Mouse (Mus musculus): ENCODE measurements around the gene March1.

March1 gene

GRCm38 (mm10) chr8:66022815-66023214 lies 405.1 kb downstream of the March1 start:
- DNase-seq, result no peak

DNA sequence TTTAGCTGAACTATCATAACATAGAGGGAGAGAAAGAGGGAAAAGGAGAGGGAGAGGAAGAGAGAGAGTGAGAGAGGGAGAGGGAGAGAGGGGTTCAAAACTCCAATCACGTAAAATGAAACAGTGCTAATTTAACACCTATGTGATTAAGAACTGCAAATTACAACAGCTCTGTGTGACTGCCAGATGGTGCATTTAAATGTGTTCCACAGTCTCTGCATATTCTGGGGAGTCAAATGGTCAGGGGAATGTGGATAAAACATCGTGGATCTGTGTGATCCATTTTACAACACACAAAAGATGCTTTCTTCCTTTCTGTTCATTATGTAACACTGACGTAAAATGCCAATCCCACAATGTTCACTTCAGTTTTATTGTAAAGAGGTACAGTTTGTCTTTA lies 416.0 kb downstream of the March1 start:
- no peak for DNase-seq

DNA sequence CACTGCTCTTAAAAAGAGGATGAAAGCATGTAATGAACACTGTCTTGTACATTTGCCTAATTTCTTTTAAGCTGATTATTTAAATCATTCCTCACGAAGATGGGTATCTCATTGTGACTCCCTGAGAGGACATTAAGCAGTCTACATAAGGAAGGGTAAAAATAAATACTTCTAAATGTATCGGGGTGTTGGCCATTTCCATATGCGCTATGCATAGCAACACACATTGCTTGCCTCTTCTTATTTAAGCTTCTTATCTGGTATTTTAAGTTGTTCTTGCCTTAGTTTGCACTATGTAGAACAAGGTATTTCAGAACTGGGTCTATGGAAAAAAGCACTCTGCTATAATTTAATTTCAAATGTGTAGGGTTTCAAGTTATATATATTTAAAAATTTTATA lies 416.7 kb downstream of the March1 start:
- no peak for DNase-seq

- DNase-seq, result no peak
These were observed 476.5 kb downstream of the March1 start for GRCm38 (mm10) chr8:66094152-66094551.

- no peak for DNase-seq
These were observed 480.4 kb downstream of the March1 start for GRCm38 (mm10) chr8:66098148-66098547.

DNA sequence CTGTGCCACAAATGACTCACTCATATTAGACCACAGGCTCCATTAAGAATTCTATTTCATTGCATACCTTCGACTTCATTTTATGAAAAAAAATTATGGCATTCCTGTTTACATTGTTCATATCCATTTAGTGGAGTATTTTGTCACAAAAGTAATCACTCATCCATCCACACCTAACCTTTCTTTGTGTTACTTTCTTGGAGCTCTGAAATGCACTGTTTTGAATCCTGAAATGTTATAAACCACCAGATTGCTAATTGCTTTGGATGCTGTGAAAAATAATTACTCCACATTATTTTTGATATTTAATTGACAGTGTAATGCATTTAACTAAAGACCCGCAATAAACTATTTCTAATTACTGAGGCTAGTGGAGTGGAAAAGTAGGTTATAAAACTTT lies 501.6 kb downstream of the March1 start:
- DNase-seq, result no peak

DNA sequence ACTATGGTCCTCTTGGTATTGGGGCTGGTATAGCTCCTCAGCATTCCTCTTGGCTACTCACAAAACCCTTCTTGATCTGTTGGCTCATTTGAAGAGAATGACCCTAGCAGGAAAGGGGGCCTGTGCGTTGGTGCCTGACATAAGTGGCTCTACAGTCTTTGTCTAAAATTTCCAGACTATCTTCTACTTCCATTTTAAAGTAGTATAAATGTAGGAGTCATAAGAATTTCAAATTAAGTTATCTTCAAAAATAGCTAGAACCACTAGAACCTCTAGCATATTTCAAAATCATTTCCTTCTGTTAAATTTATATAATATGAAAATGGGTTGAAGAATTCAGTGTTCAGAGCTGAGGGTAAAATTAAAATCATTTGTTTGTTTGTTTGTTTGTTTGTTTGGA lies 541.9 kb downstream of the March1 start:
- DNase-seq, result no peak

GRCm38 (mm10) chr8:66166835-66167234 lies 549.1 kb downstream of the March1 start:
- DNase-seq, result no peak

DNA sequence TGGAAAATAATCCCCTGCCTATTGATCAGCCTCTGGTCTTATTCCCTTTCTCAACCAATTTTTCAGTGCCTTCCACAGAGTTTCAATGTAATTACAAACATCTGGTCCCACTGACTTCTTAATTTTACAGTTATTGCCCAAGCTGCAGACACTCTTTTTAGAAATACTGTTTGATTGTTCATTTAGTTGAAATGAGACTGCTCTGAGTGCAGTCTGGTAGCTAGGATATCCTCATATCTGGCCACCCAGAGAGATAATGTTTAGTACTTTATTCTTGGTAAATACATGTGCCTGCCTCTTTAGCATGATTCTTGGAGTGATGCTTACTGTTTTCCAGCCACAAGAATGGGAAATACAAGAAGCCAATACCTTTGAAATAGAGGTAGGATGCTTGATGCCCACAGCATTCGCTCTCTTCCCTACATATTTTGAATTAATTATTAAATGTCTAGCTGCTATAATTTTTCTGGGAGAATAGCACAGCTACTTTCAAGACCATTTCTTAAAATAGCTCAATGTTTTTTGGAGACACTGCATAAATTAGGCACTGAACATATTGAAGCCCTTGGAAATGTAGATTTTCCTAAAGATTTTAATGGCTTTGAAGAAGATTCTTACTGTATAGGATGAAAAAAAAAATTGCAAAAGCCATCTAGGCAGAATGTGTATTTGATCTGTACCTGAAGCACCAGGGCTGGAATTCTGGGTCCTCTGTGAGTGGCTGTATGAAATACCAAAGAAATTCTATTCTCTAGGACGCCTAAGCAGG lies 549.9 kb downstream of the March1 start:
- no peak for DNase-seq

DNA sequence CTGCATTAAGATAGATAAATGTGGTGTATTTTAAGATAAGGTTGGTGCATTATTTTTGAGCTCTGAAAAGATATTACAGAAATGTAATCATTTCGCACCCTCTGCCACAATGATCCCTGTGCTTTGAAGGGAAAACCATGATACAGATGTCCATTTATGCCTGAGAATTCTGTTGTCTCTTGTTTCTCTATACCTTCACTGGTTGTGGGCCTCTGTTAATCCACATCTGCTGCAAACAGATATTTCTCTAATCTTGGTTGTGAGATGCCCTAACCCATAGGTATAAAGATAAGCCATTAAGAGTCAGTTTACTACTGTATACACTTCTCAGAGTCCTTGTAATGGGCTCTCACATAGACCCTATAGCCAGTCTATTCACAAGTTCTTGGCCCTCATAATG lies 561.6 kb downstream of the March1 start:
- DNase-seq, result no peak

- no peak for DNase-seq
These were observed 563.6 kb downstream of the March1 start for GRCm38 (mm10) chr8:66181265-66181664.

DNA sequence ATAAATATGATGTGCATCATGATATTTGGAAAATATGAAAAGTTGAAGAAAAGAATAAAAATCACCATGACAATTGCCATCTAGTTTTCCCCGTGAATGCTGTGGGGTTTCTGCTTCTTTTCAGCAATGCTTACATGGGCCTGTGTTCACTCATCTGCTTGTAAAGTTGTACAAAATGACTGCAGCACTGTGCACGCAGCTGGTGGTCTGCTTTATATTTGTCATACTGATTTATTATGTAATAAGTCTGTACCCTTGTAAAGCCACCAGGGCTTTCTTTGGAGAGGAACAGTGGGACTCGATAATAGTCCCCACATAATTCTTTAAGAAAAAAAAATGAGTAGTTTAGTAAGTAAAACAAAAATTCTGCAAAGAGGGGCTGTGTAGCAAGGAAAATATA lies 564.6 kb downstream of the March1 start:
- DNase-seq, result no peak

DNA sequence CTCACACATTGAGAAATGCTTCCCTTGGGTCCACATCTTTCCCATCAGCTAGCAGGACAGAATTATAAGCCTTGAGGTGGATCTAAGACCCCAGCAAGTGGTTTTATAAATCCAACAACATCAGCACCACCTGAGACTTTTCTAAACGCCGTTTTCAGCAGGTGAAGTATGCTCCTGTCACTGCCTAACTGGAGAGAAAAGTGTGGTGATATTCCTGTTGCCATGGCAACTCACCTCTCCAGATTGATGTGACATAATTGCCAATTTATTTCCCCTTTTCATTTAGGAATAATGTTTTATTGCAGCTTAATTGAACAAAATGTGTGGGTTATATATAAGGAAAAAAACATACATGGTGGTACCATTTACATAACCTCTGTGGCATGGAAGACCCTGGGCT lies 565.8 kb downstream of the March1 start:
- DNase-seq, result no peak

DNA sequence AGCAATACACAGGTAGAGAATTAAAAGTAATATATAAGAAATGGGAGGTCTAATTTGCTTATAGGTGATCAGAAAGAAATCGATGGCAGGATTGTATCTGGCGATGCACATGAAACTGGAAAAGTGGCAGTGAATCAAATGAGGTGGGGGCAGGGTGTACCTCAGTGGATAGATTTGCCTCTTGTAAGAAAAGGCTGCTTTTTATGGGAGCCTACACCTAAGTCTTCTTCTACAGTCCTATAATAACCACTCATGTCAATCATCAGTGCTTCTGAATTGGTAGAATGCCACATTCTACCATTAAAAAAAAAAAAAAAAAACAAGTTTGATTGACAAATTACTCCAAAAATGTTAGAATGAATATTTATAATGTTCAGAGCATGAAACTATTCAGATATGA lies 567.5 kb downstream of the March1 start:
- DNase-seq, result no peak

- DNase-seq, result no peak
These were observed 576.7 kb downstream of the March1 start for GRCm38 (mm10) chr8:66194416-66194815.

- DNase-seq, result no peak
These were observed 582.5 kb downstream of the March1 start for GRCm38 (mm10) chr8:66200169-66200568.

DNA sequence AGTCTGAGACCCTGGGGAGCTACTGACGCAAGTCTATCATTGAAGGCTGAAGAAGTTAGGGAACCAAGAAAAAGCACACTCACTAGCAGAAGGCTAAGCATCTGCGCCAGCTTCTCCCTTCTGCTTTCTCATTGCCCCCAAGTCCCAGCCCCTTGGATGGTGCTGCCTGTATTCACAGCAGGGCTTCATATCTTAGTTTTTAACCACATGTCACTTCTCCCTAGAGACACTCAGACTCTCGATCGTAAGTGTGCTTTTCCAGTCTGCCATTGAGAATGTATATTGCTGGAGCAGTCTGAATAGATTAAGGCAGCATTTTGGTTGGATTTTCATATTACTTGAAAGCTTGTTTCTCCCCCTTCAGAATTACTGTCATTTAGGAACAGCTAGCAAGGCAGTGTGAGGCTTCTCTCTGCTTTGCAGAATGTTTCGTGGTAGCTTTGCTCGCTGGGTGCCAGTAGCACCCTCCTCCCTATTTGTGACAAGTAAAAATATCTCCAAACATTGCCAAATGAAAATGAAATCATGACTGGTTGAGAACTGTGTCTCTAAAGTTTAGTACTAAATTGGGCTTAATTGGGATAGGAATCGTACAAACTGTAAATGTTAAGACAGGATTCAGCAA lies 586.2 kb downstream of the March1 start:
- DNase-seq, result no peak

DNA sequence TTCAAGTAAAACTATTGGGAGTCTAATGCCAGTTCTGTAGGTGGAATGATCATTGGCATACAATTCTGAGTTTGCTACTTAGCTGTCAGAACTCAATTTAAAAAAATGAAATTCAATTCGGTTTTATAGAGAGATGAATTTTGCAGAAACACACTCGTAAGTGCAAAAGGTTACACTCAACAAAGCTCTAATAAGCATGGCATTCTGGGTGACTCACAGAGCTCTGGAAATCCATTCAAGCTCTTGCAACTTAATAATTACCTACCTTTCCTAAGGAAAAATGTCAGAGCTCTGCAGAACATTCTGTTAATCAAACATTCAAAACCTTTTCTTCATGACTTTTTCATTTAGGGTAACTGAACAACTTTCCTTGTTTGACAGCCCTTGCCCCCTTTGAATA lies 591.9 kb downstream of the March1 start:
- no peak for DNase-seq

DNA sequence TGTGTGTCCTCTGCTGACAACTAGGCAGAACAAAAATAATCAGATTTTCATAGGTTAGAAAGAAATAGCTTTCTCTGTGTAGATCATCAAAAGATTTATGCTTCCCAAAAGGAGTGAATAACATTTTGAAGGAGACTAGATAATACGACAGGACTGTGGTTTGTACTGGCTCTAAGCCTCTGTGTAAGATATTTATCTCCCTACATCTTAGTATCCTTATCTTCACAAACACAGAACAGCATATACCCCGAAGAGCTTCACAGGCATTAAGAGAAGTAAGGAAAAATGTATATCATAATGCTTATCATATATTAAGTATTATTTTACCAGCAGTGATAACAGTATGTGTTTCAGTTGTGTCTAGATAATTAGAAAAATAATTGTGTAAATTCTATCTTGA lies 592.6 kb downstream of the March1 start:
- DNase-seq, result no peak

- no peak for DNase-seq
These were observed 602.3 kb downstream of the March1 start for GRCm38 (mm10) chr8:66219974-66220373.

DNA sequence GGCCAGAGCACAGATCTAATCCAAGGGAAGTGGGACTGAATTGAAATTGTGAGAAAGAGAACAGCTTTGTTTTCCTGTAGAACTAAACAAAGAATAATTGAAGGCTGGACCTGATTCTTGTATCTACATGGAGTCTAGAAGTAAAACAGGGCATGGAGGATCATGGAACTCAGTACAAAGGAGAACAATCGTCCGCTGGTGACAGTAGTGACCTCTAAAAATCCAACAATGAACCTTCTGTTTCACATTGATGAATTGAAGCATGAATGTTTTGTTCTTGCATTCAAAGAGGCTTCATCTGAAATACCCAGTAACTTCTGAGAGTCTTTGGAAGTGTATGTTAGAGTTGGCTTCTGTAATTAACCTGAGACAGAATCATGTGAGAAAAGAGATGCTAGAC lies 612.2 kb downstream of the March1 start:
- DNase-seq, result no peak

GRCm38 (mm10) chr8:66269546-66269945 lies 651.8 kb downstream of the March1 start:
- DNase-seq, result no peak

GRCm38 (mm10) chr8:66270116-66270515 lies 652.4 kb downstream of the March1 start:
- no peak for DNase-seq

DNA sequence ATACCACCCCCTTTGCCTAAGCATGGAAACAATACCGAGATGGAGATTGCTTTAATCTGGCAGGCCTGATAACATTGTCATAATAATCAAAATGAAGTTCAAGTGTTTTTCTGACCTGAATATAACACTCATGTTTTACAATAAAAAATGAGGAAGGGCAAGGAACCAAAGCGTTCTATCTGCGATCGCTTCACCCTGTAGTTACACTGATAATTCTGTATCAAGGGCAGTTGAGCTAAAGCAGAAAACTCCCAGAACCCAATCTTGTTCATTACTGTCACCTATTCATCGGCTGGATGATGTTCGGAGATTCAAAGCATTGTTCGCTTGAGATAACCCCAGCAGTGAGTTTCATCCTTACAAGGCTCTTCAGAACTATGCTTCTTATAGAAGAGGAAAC lies 700.1 kb downstream of the March1 start:
- no peak for DNase-seq

Measured in lung, postnatal 10 days (tissue).